Mouse (Mus musculus): ENCODE measurements at regions not wholly inside any gene's neighbourhood (a gene's known extent, or its start where the extent isn't known, plus 50 kb on each side); places are given as distances from the start of the nearest gene placed in this dataset.
A peak's percentile ranks its signal among the peaks of the same experiment; 100 is the strongest.

GRCm38 (mm10) chr3:52828473-52828872 lies 188.6 kb downstream of the Cog6 start:
- TF ChIP-seq GATA1 (IDR thresholded peaks at IDR 0.05; ENCODE audit: borderline replicate concordance, low read length) = no peak
- TF ChIP-seq FLI1 (IDR thresholded peaks at IDR 0.05; ENCODE audit: low read length) = no peak
- Histone ChIP-seq H3K36me3 (replicated peaks; ENCODE audit: low read length) (no peaks in the 10 kb centered on the region), H3K4me1 (no peaks in the 10 kb centered on the region), H3K4me3 (replicated peaks) (no peak overlapping the region), H3K27me3 (replicated peaks) (peaks cover 6% of the 10 kb centered on the region), H3K9me3 (no peaks in the 10 kb centered on the region)

- Histone ChIP-seq H3K27me3 (replicated peaks) (peaks cover 16% of the 10 kb centered on the region), H3K4me1 (no peaks in the 10 kb centered on the region), H3K36me3 (replicated peaks; ENCODE audit: low read length) (no peaks in the 10 kb centered on the region), H3K4me3 (replicated peaks) (no peak overlapping the region), H3K9me3 (no peaks in the 10 kb centered on the region)
- TF ChIP-seq GATA1 (IDR thresholded peaks at IDR 0.05; ENCODE audit: borderline replicate concordance, low read length) (no peak), FLI1 (IDR thresholded peaks at IDR 0.05; ENCODE audit: low read length) (no peak)
Measured at GRCm38 (mm10) chr3:52822848-52823247, 194.2 kb downstream of the Cog6 start.

GRCm38 (mm10) chr3:52821450-52821849 lies 195.6 kb downstream of the Cog6 start:
- no peaks in the 10 kb centered on the region for H3K9me3 ChIP-seq
- peaks cover 5% of the 10 kb centered on the region; the same call in 1 of the 2 replicates for H3K4me1 ChIP-seq
- peaks cover 14% of the 10 kb centered on the region for H3K27me3 ChIP-seq (replicated peaks)
- TF ChIP-seq GATA1 (IDR thresholded peaks at IDR 0.05; ENCODE audit: borderline replicate concordance, low read length) (no peak), FLI1 (IDR thresholded peaks at IDR 0.05; ENCODE audit: low read length) (no peak)
- H3K4me3 ChIP-seq (replicated peaks) = no peak overlapping the region
- no peaks in the 10 kb centered on the region for H3K36me3 ChIP-seq (replicated peaks; ENCODE audit: low read length)

GRCm38 (mm10) chr3:52818401-52818800 lies 198.6 kb downstream of the Cog6 start:
- Histone ChIP-seq H3K4me3 (replicated peaks) (no peak overlapping the region), H3K9me3 (no peaks in the 10 kb centered on the region), H3K36me3 (replicated peaks; ENCODE audit: low read length) (no peaks in the 10 kb centered on the region), H3K4me1 (peaks cover 5% of the 10 kb centered on the region; the same call in 1 of the 2 replicates), H3K27me3 (replicated peaks) (peaks cover 16% of the 10 kb centered on the region)
- TF ChIP-seq GATA1 (IDR thresholded peaks at IDR 0.05; ENCODE audit: borderline replicate concordance, low read length) (no peak), FLI1 (IDR thresholded peaks at IDR 0.05; ENCODE audit: low read length) (no peak)

- Histone ChIP-seq H3K36me3 (replicated peaks; ENCODE audit: low read length) (no peaks in the 10 kb centered on the region), H3K27me3 (replicated peaks) (peaks cover 12% of the 10 kb centered on the region), H3K4me3 (replicated peaks) (no peak overlapping the region), H3K4me1 (peaks cover 5% of the 10 kb centered on the region; the same call in 1 of the 2 replicates), H3K9me3 (no peaks in the 10 kb centered on the region)
- TF ChIP-seq GATA1 (IDR thresholded peaks at IDR 0.05; ENCODE audit: borderline replicate concordance, low read length) = no peak
- TF ChIP-seq FLI1 (IDR thresholded peaks at IDR 0.05; ENCODE audit: low read length) = no peak
Measured at GRCm38 (mm10) chr3:52817416-52817815, 199.6 kb downstream of the Cog6 start.

GRCm38 (mm10) chr3:52815497-52815896 lies 201.5 kb downstream of the Cog6 start:
- peaks cover 3% of the 10 kb centered on the region for H3K27me3 ChIP-seq (replicated peaks)
- H3K4me1 ChIP-seq = peaks cover 5% of the 10 kb centered on the region; the same call in 1 of the 2 replicates
- H3K9me3 ChIP-seq = no peaks in the 10 kb centered on the region
- no peak overlapping the region for H3K4me3 ChIP-seq (replicated peaks)
- TF ChIP-seq FLI1 (IDR thresholded peaks at IDR 0.05; ENCODE audit: low read length) (no peak), GATA1 (IDR thresholded peaks at IDR 0.05; ENCODE audit: borderline replicate concordance, low read length) (no peak)
- H3K36me3 ChIP-seq (replicated peaks; ENCODE audit: low read length) = no peaks in the 10 kb centered on the region

GRCm38 (mm10) chr3:52802324-52802723 lies 214.7 kb downstream of the Cog6 start:
- Histone ChIP-seq H3K36me3 (replicated peaks; ENCODE audit: low read length) (no peaks in the 10 kb centered on the region), H3K27me3 (replicated peaks) (no peaks in the 10 kb centered on the region), H3K9me3 (peaks cover 12% of the 10 kb centered on the region), H3K4me3 (replicated peaks) (no peak overlapping the region), H3K4me1 (peaks cover 7% of the 10 kb centered on the region; the same call in 1 of the 2 replicates)
- TF ChIP-seq GATA1 (IDR thresholded peaks at IDR 0.05; ENCODE audit: borderline replicate concordance, low read length) (no peak), FLI1 (IDR thresholded peaks at IDR 0.05; ENCODE audit: low read length) (no peak)

GRCm38 (mm10) chr3:52801446-52801845 lies 215.6 kb downstream of the Cog6 start:
- Histone ChIP-seq H3K4me3 (replicated peaks) (no peak overlapping the region), H3K27me3 (replicated peaks) (no peaks in the 10 kb centered on the region), H3K36me3 (replicated peaks; ENCODE audit: low read length) (no peaks in the 10 kb centered on the region), H3K4me1 (peaks cover 9% of the 10 kb centered on the region; the same call in 1 of the 2 replicates), H3K9me3 (peaks cover 12% of the 10 kb centered on the region)
- TF ChIP-seq GATA1 (IDR thresholded peaks at IDR 0.05; ENCODE audit: borderline replicate concordance, low read length) = no peak
- TF ChIP-seq FLI1 (IDR thresholded peaks at IDR 0.05; ENCODE audit: low read length) = no peak

- no peaks in the 10 kb centered on the region for H3K27me3 ChIP-seq (replicated peaks)
- H3K36me3 ChIP-seq (replicated peaks; ENCODE audit: low read length) = no peaks in the 10 kb centered on the region
- peaks cover 12% of the 10 kb centered on the region for H3K9me3 ChIP-seq
- no peak for TF ChIP-seq GATA1 (IDR thresholded peaks at IDR 0.05; ENCODE audit: borderline replicate concordance, low read length)
- no peak for TF ChIP-seq FLI1 (IDR thresholded peaks at IDR 0.05; ENCODE audit: low read length)
- H3K4me3 ChIP-seq (replicated peaks) = no peak overlapping the region
- peaks cover 9% of the 10 kb centered on the region; the same call in 1 of the 2 replicates for H3K4me1 ChIP-seq
Measured at GRCm38 (mm10) chr3:52800673-52801072, 216.4 kb downstream of the Cog6 start.

- peak overlapping the region; percentile 54 for H3K4me3 ChIP-seq (replicated peaks)
- TF ChIP-seq FLI1 (IDR thresholded peaks at IDR 0.05; ENCODE audit: low read length) = no peak
- no peak for TF ChIP-seq GATA1 (IDR thresholded peaks at IDR 0.05; ENCODE audit: borderline replicate concordance, low read length)
- H3K9me3 ChIP-seq = peaks cover 9% of the 10 kb centered on the region
- H3K4me1 ChIP-seq = peaks cover 9% of the 10 kb centered on the region; the same call in 1 of the 2 replicates
- no peaks in the 10 kb centered on the region for H3K36me3 ChIP-seq (replicated peaks; ENCODE audit: low read length)
- peaks cover 2% of the 10 kb centered on the region for H3K27me3 ChIP-seq (replicated peaks)
Measured at GRCm38 (mm10) chr3:52797801-52798200, 219.2 kb downstream of the Cog6 start.

All from megakaryocyte, embryonic 14.5 days (primary cell).